Mouse (Mus musculus) CD4-positive, CD25-positive, alpha-beta regulatory T cell, adult 2 months (primary cell): ENCODE measurements around the gene Igsf9.

Experiments used
- DNase-seq: peaks from one replicate; pipeline ENCODE4 v3.0.0-alpha.2; 2012; ENCODE audit warnings: low read depth, low spot score

Igsf9 gene

GRCm38 (mm10) chr1:172481540-172482280, at the start of gene Igsf9:
Gene Igsf9 (plus strand): TSS chr1:172481788.
- peak; percentile 85 for DNase-seq

GRCm38 (mm10) chr1:172431836-172432586, 49.6 kb upstream of the Igsf9 start:
- DNase-seq, result no peak

- DNase-seq, result no peak
These were observed 49.0 kb upstream of the Igsf9 start for GRCm38 (mm10) chr1:172432587-172432955.

GRCm38 (mm10) chr1:172433012-172433850, 48.4 kb upstream of the Igsf9 start:
- no peak for DNase-seq

GRCm38 (mm10) chr1:172433851-172434165, 47.8 kb upstream of the Igsf9 start:
- no peak for DNase-seq

- DNase-seq, result no peak
These were observed 44.8 kb upstream of the Igsf9 start for GRCm38 (mm10) chr1:172436785-172437184.

GRCm38 (mm10) chr1:172438621-172439020, 43.0 kb upstream of the Igsf9 start:
- no peak for DNase-seq

- no peak for DNase-seq
These were observed 41.1 kb upstream of the Igsf9 start for GRCm38 (mm10) chr1:172440521-172440920.

- DNase-seq, result no peak
These were observed 39.6 kb upstream of the Igsf9 start for GRCm38 (mm10) chr1:172441935-172442445.

GRCm38 (mm10) chr1:172450226-172450625, 31.4 kb upstream of the Igsf9 start:
- no peak for DNase-seq

GRCm38 (mm10) chr1:172450848-172451470, 30.6 kb upstream of the Igsf9 start:
- no peak for DNase-seq

GRCm38 (mm10) chr1:172452911-172453310, 28.7 kb upstream of the Igsf9 start:
- no peak for DNase-seq

- DNase-seq, result no peak
These were observed 27.8 kb upstream of the Igsf9 start for GRCm38 (mm10) chr1:172453810-172454209.

GRCm38 (mm10) chr1:172455416-172455815, 26.2 kb upstream of the Igsf9 start:
- peak; percentile 65 for DNase-seq

- no peak for DNase-seq
These were observed 25.4 kb upstream of the Igsf9 start for GRCm38 (mm10) chr1:172456001-172456677.

GRCm38 (mm10) chr1:172457196-172457595, 24.4 kb upstream of the Igsf9 start:
- DNase-seq, result no peak

GRCm38 (mm10) chr1:172458041-172458440, 23.5 kb upstream of the Igsf9 start:
- DNase-seq, result no peak

GRCm38 (mm10) chr1:172461602-172462001, 20.0 kb upstream of the Igsf9 start:
- DNase-seq, result no peak

GRCm38 (mm10) chr1:172462534-172462933, 19.1 kb upstream of the Igsf9 start:
- no peak for DNase-seq

GRCm38 (mm10) chr1:172463387-172464333, 17.9 kb upstream of the Igsf9 start:
- no peak for DNase-seq
